Mouse (Mus musculus): ENCODE measurements around the gene Epha2.

The Epha2 gene

DNA sequence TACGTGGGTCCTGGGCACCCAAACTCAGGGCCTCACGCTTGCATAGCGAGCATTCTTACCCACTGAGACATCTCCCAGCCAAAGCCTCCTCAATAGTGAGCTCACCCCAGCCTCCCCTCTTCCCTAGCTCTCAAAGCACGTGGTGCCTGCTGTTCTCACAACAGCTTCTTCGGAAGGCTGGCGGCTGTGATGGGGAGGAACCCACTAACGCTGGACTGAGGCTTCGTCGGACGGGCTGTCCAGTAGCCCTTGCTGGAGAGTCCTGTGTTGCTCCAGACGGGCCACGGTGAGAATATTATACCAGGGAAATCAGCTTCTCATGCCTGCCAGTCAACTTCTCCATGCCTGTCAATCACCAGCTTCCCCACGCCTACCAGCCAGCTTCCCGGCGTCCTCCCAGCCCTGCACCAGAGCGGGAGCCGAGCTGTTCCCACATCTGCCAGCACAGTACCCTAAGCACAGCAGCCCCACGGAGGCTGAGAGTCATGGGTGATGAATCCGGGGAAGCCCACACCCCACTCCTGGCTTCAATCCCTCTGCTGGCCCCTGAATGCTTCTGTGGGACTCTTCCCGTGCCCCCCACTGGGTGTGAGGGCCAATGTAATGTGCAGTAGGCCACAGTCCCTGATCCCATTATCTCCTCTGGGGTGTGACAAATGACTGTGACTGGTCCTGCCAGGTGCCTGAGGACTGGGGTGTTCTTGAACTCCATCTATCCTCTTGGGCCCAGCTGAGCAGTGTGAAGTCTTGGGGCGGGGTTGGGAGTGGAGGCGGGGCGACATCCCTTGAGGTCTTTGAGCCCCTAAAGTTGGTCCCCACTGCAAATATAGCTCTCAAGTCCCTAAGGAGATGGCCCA lies 26.3 kb upstream of the Epha2 start:
- in situ Hi-C loops (cut with MboI; ENCODE audit: low pct_unique_long_range_greater_than_20kb in 1 of 2, low sequenced_read_pairs in 2 of 2, unreplicated experiment in 1 of 2): loop anchor here in 1 of 2 experiments (5.0 kb wide), 1 partner anchor 88 kb away; no protein-coding TSS in a partner anchor

DNA sequence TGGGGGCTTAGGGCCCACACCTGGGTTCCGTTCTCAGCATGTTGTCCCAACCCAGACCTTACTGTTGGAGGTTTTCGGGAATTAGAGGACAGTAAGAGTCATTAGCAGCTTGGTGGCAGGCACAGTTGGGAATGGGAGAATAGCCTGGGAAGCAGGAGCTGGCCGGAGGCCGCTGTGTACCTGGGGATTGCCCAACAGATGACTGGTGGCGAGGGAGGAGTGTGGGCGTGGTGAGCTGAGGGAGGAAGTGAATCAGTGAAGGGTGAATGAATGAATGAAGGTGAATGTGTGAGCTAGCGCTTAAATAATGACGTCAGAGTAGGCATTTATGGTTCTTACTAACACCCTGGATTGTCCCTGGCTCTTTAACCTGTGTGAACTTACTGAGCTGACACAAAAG lies 23.9 kb upstream of the Epha2 start:
- in situ Hi-C loops (cut with MboI; ENCODE audit: low pct_unique_long_range_greater_than_20kb in 1 of 2, low sequenced_read_pairs in 2 of 2, unreplicated experiment in 1 of 2): no loop called here

DNA sequence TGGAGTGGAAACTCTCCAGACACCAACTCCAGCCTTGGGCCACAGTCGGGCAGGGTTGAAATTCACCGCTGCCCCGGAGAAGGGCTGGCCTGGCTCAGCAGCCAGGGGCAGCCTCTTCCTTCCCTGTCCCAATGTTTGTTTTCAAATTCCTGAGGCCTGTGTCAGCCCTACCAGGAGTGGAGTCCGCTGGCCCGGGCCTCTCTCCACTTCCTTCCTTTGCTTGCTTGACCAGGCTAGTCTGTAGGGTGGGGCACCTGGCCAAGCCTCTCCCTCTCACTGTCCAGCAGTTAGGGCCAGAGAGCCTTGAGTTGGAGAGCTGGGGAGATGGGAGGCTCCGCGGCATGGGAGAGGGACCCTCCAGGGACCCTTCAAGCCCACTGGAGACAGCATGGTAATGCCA lies 22.9 kb upstream of the Epha2 start:
- in situ Hi-C loops (cut with MboI; ENCODE audit: low pct_unique_long_range_greater_than_20kb in 1 of 2, low sequenced_read_pairs in 2 of 2, unreplicated experiment in 1 of 2): no loop called here

DNA sequence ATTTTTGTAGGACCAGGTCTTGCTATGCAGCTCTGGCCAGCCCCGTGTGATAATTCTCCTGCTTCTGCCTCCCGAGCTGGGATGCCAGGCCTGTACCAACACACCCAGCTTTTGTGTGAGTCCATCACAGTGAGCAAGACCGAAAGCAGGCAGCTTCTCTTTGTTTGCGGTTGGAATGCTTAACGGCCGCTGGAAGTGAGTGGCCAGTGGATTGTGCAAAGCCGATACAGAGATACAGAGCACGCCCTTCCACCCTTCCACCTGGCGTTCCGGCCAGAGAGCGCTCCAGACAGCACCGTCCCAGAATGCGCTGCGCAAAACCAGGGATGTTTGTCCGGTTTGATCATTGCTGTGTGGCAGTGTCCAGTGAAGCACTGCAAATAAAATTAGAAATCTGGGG lies 21.7 kb upstream of the Epha2 start:
- in situ Hi-C loops (cut with MboI; ENCODE audit: low pct_unique_long_range_greater_than_20kb in 1 of 2, low sequenced_read_pairs in 2 of 2, unreplicated experiment in 1 of 2): no loop called here

GRCm38 (mm10) chr4:141279783-141280182 lies 21.3 kb upstream of the Epha2 start:
- in situ Hi-C loops (cut with MboI; ENCODE audit: low pct_unique_long_range_greater_than_20kb in 1 of 2, low sequenced_read_pairs in 2 of 2, unreplicated experiment in 1 of 2): loop anchor here (5.0 to 10.0 kb wide), 2 partner anchors 288 to 785 kb away; no protein-coding TSS in a partner anchor

GRCm38 (mm10) chr4:141280471-141280870 lies 20.6 kb upstream of the Epha2 start:
- in situ Hi-C loops (cut with MboI; ENCODE audit: low pct_unique_long_range_greater_than_20kb in 1 of 2, low sequenced_read_pairs in 2 of 2, unreplicated experiment in 1 of 2): loop anchor here (5.0 to 10.0 kb wide), 2 partner anchors 287 to 784 kb away; no protein-coding TSS in a partner anchor

DNA sequence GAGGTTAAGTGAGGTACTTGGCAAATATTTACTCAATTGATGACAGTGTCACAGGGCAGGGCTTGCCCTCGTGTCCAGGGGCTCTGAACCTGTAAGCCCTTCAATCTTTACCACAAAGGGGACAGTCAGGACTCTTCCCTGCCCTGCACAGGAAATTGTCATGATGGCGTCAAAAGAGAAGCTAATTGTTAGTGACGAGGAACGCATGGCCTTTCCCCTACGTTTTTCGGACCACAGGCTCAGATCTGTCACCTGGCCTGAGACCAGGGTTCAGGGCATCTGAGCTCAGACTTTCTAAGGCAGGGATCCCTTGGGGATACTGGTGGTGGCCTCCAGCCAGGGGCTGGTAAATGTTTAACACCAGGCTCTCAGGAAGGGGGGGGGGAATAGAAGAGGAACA lies 19.9 kb upstream of the Epha2 start:
- in situ Hi-C loops (cut with MboI; ENCODE audit: low pct_unique_long_range_greater_than_20kb in 1 of 2, low sequenced_read_pairs in 2 of 2, unreplicated experiment in 1 of 2): loop anchor here (5.0 to 10.0 kb wide), 2 partner anchors 286 to 784 kb away; no protein-coding TSS in a partner anchor

GRCm38 (mm10) chr4:141281578-141281977 lies 19.5 kb upstream of the Epha2 start:
- in situ Hi-C loops (cut with MboI; ENCODE audit: low pct_unique_long_range_greater_than_20kb in 1 of 2, low sequenced_read_pairs in 2 of 2, unreplicated experiment in 1 of 2): loop anchor here (5.0 to 10.0 kb wide), 2 partner anchors 286 to 783 kb away; no protein-coding TSS in a partner anchor

GRCm38 (mm10) chr4:141282087-141282486 lies 19.0 kb upstream of the Epha2 start:
- in situ Hi-C loops (cut with MboI; ENCODE audit: low pct_unique_long_range_greater_than_20kb in 1 of 2, low sequenced_read_pairs in 2 of 2, unreplicated experiment in 1 of 2): loop anchor here (5.0 to 10.0 kb wide), 2 partner anchors 285 to 783 kb away; no protein-coding TSS in a partner anchor

GRCm38 (mm10) chr4:141282623-141283022 lies 18.4 kb upstream of the Epha2 start:
- in situ Hi-C loops (cut with MboI; ENCODE audit: low pct_unique_long_range_greater_than_20kb in 1 of 2, low sequenced_read_pairs in 2 of 2, unreplicated experiment in 1 of 2): loop anchor here (5.0 to 10.0 kb wide), 2 partner anchors 285 to 782 kb away; no protein-coding TSS in a partner anchor

- in situ Hi-C loops (cut with MboI; ENCODE audit: low pct_unique_long_range_greater_than_20kb in 1 of 2, low sequenced_read_pairs in 2 of 2, unreplicated experiment in 1 of 2): loop anchor here (5.0 to 10.0 kb wide), 2 partner anchors 284 to 781 kb away; no protein-coding TSS in a partner anchor
These were observed 17.7 kb upstream of the Epha2 start for GRCm38 (mm10) chr4:141283176-141283878.

- in situ Hi-C loops (cut with MboI; ENCODE audit: low pct_unique_long_range_greater_than_20kb in 1 of 2, low sequenced_read_pairs in 2 of 2, unreplicated experiment in 1 of 2): loop anchor here (5.0 to 10.0 kb wide), 2 partner anchors 283 to 781 kb away; no protein-coding TSS in a partner anchor
These were observed 17.1 kb upstream of the Epha2 start for GRCm38 (mm10) chr4:141283879-141284411.

DNA sequence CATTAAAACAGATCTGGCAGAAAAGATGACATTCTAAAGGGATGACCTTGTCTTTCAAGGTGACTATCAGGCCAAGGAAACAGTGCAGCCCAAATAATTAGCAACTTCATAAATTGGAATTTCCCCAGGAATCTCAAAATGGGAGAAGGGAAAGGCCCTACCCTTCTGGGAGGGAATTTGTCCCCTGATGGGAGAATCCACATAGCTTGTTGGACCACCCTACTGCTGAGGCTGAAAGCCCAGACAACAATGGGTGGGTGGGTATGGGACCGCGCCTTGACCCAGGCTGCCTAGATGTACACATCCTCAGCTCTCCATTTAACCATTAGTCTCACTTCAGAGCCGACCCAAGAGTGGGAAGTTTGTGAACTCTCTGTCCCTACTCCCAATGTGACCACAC lies 16.6 kb upstream of the Epha2 start:
- in situ Hi-C loops (cut with MboI; ENCODE audit: low pct_unique_long_range_greater_than_20kb in 1 of 2, low sequenced_read_pairs in 2 of 2, unreplicated experiment in 1 of 2): loop anchor here (5.0 to 10.0 kb wide), 2 partner anchors 283 to 780 kb away; no protein-coding TSS in a partner anchor

DNA sequence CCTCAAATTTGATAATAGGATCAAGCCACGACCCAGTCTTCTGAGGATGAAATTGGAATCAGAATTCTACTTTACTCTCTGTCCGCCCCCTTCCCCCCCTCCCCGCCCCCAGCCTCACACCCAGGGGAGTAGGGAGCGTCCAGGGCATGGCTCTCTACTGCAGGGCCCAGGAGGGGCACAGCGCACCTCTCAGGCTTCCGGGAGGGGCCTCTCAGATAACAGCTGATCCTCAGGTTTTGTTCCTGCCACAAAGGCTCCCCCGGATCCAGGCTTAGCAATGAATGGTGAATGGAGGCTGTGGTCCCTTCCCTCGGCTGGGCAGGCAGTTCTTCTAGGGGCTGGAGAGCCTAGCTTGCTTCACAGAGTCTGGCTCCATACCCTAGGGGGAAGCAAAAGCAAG lies 15.9 kb upstream of the Epha2 start:
- in situ Hi-C loops (cut with MboI; ENCODE audit: low pct_unique_long_range_greater_than_20kb in 1 of 2, low sequenced_read_pairs in 2 of 2, unreplicated experiment in 1 of 2): loop anchor here in 1 of 2 experiments (5.0 to 10.0 kb wide), 2 partner anchors 282 to 780 kb away; no protein-coding TSS in a partner anchor

- in situ Hi-C loops (cut with MboI; ENCODE audit: low pct_unique_long_range_greater_than_20kb in 1 of 2, low sequenced_read_pairs in 2 of 2, unreplicated experiment in 1 of 2): loop anchor here in 1 of 2 experiments (5.0 to 10.0 kb wide), 2 partner anchors 280 to 778 kb away; no protein-coding TSS in a partner anchor
These were observed 14.1 kb upstream of the Epha2 start for GRCm38 (mm10) chr4:141286860-141287517.

GRCm38 (mm10) chr4:141287518-141288004 lies 13.5 kb upstream of the Epha2 start:
- in situ Hi-C loops (cut with MboI; ENCODE audit: low pct_unique_long_range_greater_than_20kb in 1 of 2, low sequenced_read_pairs in 2 of 2, unreplicated experiment in 1 of 2): loop anchor here in 1 of 2 experiments (5.0 to 10.0 kb wide), 2 partner anchors 280 to 777 kb away; no protein-coding TSS in a partner anchor

DNA sequence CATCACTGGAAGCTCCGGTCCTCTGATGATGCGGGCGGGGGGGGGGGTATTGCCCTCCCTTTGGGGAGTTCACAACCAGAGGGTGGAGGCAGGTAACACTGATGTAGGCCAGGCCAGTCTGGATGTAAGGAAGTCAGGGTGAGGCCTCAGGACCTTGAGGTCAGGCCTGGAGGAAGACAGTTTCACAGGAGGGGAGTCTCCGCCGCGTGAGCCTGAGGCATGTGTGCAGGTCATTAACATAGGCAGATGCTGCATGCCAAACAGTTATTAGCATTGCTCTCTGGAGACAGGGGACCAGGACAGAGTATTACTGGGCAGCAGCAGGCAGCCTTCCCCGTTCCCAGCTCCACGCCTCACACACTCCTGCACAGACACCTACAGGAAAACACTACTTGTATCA lies 12.9 kb upstream of the Epha2 start:
- in situ Hi-C loops (cut with MboI; ENCODE audit: low pct_unique_long_range_greater_than_20kb in 1 of 2, low sequenced_read_pairs in 2 of 2, unreplicated experiment in 1 of 2): loop anchor here in 1 of 2 experiments (5.0 to 10.0 kb wide), 2 partner anchors 279 to 777 kb away; no protein-coding TSS in a partner anchor

Data from mouse embryonic stem cell (cell line).